Mouse (Mus musculus): Measurements from ENCODE around the gene Inhbb.

Gene Inhbb

GRCm38 (mm10) chr1:119421576-119422421 is at the start of gene Inhbb:
Inhbb (minus strand) TSS chr1:119422248.
- DNase-seq, result peak; percentile 93

- DNase-seq, result no peak
These were observed 41.3 kb upstream of the Inhbb start for GRCm38 (mm10) chr1:119463386-119463785.

GRCm38 (mm10) chr1:119460062-119460461 is 38.0 kb upstream of the Inhbb start:
- no peak for DNase-seq

GRCm38 (mm10) chr1:119457993-119458605 is 36.1 kb upstream of the Inhbb start:
- DNase-seq, result peak; percentile 92

- DNase-seq, result no peak
These were observed 35.4 kb upstream of the Inhbb start for GRCm38 (mm10) chr1:119457528-119457855.

- no peak for DNase-seq
These were observed 34.9 kb upstream of the Inhbb start for GRCm38 (mm10) chr1:119456671-119457527.

- DNase-seq, result no peak
These were observed 31.7 kb upstream of the Inhbb start for GRCm38 (mm10) chr1:119453731-119454130.

GRCm38 (mm10) chr1:119451417-119451816 is 29.4 kb upstream of the Inhbb start:
- no peak for DNase-seq

GRCm38 (mm10) chr1:119450651-119451345 is 28.8 kb upstream of the Inhbb start:
- peak; percentile 92 for DNase-seq

- DNase-seq, result peak; percentile 93
These were observed 24.8 kb upstream of the Inhbb start for GRCm38 (mm10) chr1:119446753-119447283.

- no peak for DNase-seq
These were observed 21.7 kb upstream of the Inhbb start for GRCm38 (mm10) chr1:119443591-119444350.

- DNase-seq, result no peak
These were observed 20.9 kb upstream of the Inhbb start for GRCm38 (mm10) chr1:119442901-119443300.

- DNase-seq, result no peak
These were observed 16.1 kb upstream of the Inhbb start for GRCm38 (mm10) chr1:119438105-119438637.

- no peak for DNase-seq
These were observed 15.4 kb upstream of the Inhbb start for GRCm38 (mm10) chr1:119437401-119437800.

GRCm38 (mm10) chr1:119424141-119424860 is 2.3 kb upstream of the Inhbb start:
- DNase-seq, result no peak

- DNase-seq, result peak; percentile 94
These were observed 1.5 kb upstream of the Inhbb start for GRCm38 (mm10) chr1:119423510-119423909.

GRCm38 (mm10) chr1:119422460-119423015 is 490 bp upstream of the Inhbb start:
- no peak for DNase-seq

- DNase-seq, result peak; percentile 96
These were observed 968 bp downstream of the Inhbb start for GRCm38 (mm10) chr1:119420984-119421575.

- DNase-seq, result no peak
These were observed 1.7 kb downstream of the Inhbb start for GRCm38 (mm10) chr1:119420189-119420983.
